Mouse (Mus musculus) embryonic facial prominence, embryonic 14.5 days (tissue): ENCODE data around the gene Cgnl1. TPM values are rescaled to one million over a fixed set of nuclear protein-coding genes. Genes with fewer than 3 reads are reported as not detected.

ENCODE experiments used
- ATAC-seq: fragments of 200-750 bp; cut with Nextera tagmentation; 2 replicates; pipeline ENCODE4 v1.8.0; 2017; ENCODE audit warnings: low read depth, moderate number of reproducible peaks, moderate TSS enrichment
- DNase-seq: peaks from one replicate; pipeline ENCODE4 v3.0.0-alpha.2; 2015; ENCODE audit warnings: low spot score
- H3K27ac ChIP-seq: fragments of 300-500 bp; sonication (generic); replicated peaks from 2 replicates; pipeline ENCODE4 v1.5.1; 2014; ENCODE audit warnings: low read depth, mild to moderate bottlenecking, low read length, moderate library complexity
- H3K27me3 ChIP-seq: fragments of 300-500 bp; sonication (generic); replicated peaks from 2 replicates; pipeline ENCODE4 v1.6.1; 2014; ENCODE audit warnings: low read length; ENCODE audit not compliant: control insufficient read depth, insufficient read depth
- H3K36me3 ChIP-seq: fragments of 300-500 bp; sonication (generic); 2 replicates; pipeline ENCODE4 v1.6.1; 2014; ENCODE audit warnings: low read length, mixed read lengths; ENCODE audit not compliant: control insufficient read depth, insufficient read depth
- H3K4me1 ChIP-seq: fragments of 300-500 bp; sonication (generic); 2 replicates; pipeline ENCODE4 v1.6.1; 2014; ENCODE audit warnings: antibody characterized with exemption, low read length; ENCODE audit not compliant: control insufficient read depth, insufficient read depth
- H3K4me2 ChIP-seq: fragments of 300-500 bp; sonication (generic); 2 replicates; pipeline ENCODE4 v1.6.1; 2014; ENCODE audit warnings: low read depth, mild to moderate bottlenecking, low read length, moderate library complexity, mixed read lengths
- H3K4me3 ChIP-seq: fragments of 300-500 bp; sonication (generic); 2 replicates; pipeline ENCODE4 v1.5.1; 2014; ENCODE audit warnings: low read depth, mild to moderate bottlenecking, low read length
- H3K9ac ChIP-seq: fragments of 300-500 bp; sonication (generic); 2 replicates; pipeline ENCODE4 v1.6.1; 2014; ENCODE audit warnings: low read depth, mild to moderate bottlenecking, low read length, moderate library complexity, mixed read lengths
- H3K9me3 ChIP-seq: fragments of 300-500 bp; sonication (generic); 2 replicates; pipeline ENCODE4 v1.6.1; 2016; ENCODE audit warnings: low read length; ENCODE audit not compliant: control insufficient read depth
- WGBS: fragments of 180-500 bp; shearing (Covaris S2); extraction: QIAGEN DNeasy Blood & Tissue Kit; methylation state at CpG from one replicate; pipeline ENCODE4 v1.1.7; 2014; 5-methylcytosine and 5-hydroxymethylcytosine counted together
- polyA plus RNA-seq: library from polyadenylated mRNA; unstranded; fragments of >200 nt; fragmentation: Nextera tagmentation; extraction: Ambion mirVana; gene quantifications from 2 replicates; pipeline ENCODE4 v1.2.1, GENCODE M21; 2014

Cgnl1 gene
- polyA plus RNA-seq, 1 experiment from 2014 or later, result 12.6 TPM

DNA sequence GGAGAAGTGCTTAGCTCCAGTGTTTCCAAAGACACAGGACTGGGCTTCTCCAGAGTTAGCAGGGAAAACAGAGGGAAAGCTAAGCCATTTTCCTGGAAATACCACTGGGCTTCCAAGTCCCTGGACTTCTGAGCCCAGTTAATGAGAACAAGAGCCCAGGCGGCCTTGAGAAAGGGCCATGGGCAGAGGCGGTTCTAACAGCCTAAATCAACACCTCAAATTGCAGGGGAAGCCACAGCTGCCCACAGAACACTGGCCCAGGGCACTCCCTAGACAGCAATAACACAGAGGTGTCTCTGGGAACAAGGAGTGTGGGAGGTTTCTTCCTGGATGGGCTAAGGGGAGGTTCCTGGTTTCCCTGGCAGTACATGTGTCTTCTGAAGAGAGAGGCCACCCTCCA is 18.3 kb downstream of the Cgnl1 start:
- DNase-seq (no peak), ATAC-seq (no peak)
- 17% methylated on average over 2 of the region's 2 CpGs for WGBS

GRCm38 (mm10) chr9:71750015-71750672 is 21.3 kb downstream of the Cgnl1 start:
- Histone ChIP-seq H3K27me3 (no peaks in the 10 kb centered on the region), H3K9ac (no peak overlapping the region), H3K4me3 (no peak overlapping the region), H3K36me3 (no peaks in the 10 kb centered on the region), H3K27ac (no peak overlapping the region), H3K4me1 (peaks cover 22% of the 10 kb centered on the region), H3K4me2 (no peak overlapping the region), H3K9me3 (no peaks in the 10 kb centered on the region)
- DNase-seq (peak; percentile 68), ATAC-seq (peak; percentile 28; the same call in 1 of the 2 replicates)
- WGBS, result 30% methylated on average over 4 of the region's 4 CpGs

More for the DNA sequence above, 18.3 kb downstream of the Cgnl1 start:
- Histone ChIP-seq H3K4me1 (peaks cover 25% of the 10 kb centered on the region), H3K4me2 (no peak overlapping the region), H3K9ac (no peak overlapping the region), H3K27me3 (no peaks in the 10 kb centered on the region), H3K27ac (peak overlapping the region; percentile 63; the same call in 1 of the 2 replicates), H3K4me3 (no peak overlapping the region), H3K36me3 (no peaks in the 10 kb centered on the region), H3K9me3 (no peaks in the 10 kb centered on the region)

- Histone ChIP-seq H3K9ac (no peak overlapping the region), H3K4me2 (no peak overlapping the region), H3K4me1 (peaks cover 11% of the 10 kb centered on the region), H3K27ac (no peak overlapping the region), H3K9me3 (no peaks in the 10 kb centered on the region), H3K27me3 (no peaks in the 10 kb centered on the region), H3K4me3 (no peak overlapping the region), H3K36me3 (no peaks in the 10 kb centered on the region)
- ATAC-seq (peak; percentile 53; the same call in 1 of the 2 replicates), DNase-seq (peak; percentile 67)
- WGBS, result 53% methylated on average over 4 of the region's 4 CpGs
Observed at GRCm38 (mm10) chr9:71746405-71746804, 25.0 kb downstream of the Cgnl1 start.

GRCm38 (mm10) chr9:71738081-71738930 is 33.1 kb downstream of the Cgnl1 start:
- H3K4me1 ChIP-seq, result no peaks in the 10 kb centered on the region
- 57% methylated on average over 12 of the region's 12 CpGs for WGBS
- DNase-seq, result no peak
- H3K27ac ChIP-seq, result no peak overlapping the region
- H3K4me2 ChIP-seq, result no peak overlapping the region
- H3K27me3 ChIP-seq, result no peaks in the 10 kb centered on the region
- H3K9me3 ChIP-seq, result no peaks in the 10 kb centered on the region
- H3K9ac ChIP-seq, result no peak overlapping the region
- no peak for ATAC-seq
- H3K4me3 ChIP-seq, result no peak overlapping the region
- H3K36me3 ChIP-seq, result no peaks in the 10 kb centered on the region

GRCm38 (mm10) chr9:71737257-71738023 is 34.0 kb downstream of the Cgnl1 start:
- Histone ChIP-seq H3K36me3 (no peaks in the 10 kb centered on the region), H3K27ac (no peak overlapping the region), H3K4me1 (no peaks in the 10 kb centered on the region), H3K27me3 (no peaks in the 10 kb centered on the region), H3K9ac (no peak overlapping the region), H3K4me2 (no peak overlapping the region), H3K4me3 (no peak overlapping the region), H3K9me3 (no peaks in the 10 kb centered on the region)
- DNase-seq (peak; percentile 57), ATAC-seq (no peak)
- 67% methylated on average over 3 of the region's 3 CpGs for WGBS

DNA sequence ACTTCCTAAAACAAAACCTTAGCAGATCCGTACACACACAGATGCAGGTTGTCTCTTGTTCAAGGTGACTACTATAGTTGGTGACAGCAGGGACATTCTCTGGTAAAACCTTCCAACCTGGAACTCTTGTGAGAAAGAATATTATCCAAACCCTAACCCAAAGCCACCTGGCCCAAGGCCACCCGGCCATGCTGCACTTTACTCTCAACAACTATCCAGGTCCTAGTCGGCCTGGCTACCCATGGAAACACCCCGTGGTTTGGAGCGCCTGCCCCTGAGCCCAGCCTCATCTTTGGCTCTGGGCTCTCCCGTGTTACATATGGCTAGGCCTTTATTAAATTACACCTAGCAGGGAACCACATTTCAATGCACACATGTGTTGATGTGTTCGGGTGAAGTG is 35.5 kb downstream of the Cgnl1 start:
- Histone ChIP-seq H3K9me3 (no peaks in the 10 kb centered on the region), H3K4me3 (no peak overlapping the region), H3K9ac (no peak overlapping the region), H3K4me2 (no peak overlapping the region), H3K36me3 (no peaks in the 10 kb centered on the region), H3K27me3 (no peaks in the 10 kb centered on the region), H3K4me1 (no peaks in the 10 kb centered on the region), H3K27ac (no peak overlapping the region)
- no peak for DNase-seq
- 86% methylated on average over 7 of the region's 7 CpGs for WGBS
- ATAC-seq, result no peak

DNA sequence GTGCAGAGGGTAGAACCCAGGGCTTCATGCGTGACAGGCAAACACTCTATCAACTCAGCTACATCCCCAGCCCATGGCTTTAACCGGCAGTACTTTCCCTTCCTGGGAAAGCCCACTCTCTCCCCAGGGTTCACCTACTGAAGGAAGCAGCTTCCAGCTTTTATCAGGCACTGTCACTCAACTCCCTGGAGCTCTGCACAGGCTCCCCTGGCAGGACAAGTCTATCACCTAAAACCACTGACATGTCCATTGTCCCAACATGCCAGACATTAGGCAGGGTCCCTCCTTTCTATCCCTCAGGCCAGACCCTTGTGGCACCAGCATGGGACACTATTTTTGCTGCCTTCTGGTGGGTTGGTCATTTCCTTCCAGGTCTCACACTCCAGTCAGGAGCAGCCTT is 37.8 kb downstream of the Cgnl1 start:
- Histone ChIP-seq H3K4me1 (no peaks in the 10 kb centered on the region), H3K4me2 (no peak overlapping the region), H3K27me3 (no peaks in the 10 kb centered on the region), H3K36me3 (no peaks in the 10 kb centered on the region), H3K4me3 (no peak overlapping the region), H3K27ac (no peak overlapping the region), H3K9me3 (no peaks in the 10 kb centered on the region), H3K9ac (no peak overlapping the region)
- ATAC-seq (no peak), DNase-seq (no peak)
- 67% methylated on average over 2 of the region's 2 CpGs for WGBS

DNA sequence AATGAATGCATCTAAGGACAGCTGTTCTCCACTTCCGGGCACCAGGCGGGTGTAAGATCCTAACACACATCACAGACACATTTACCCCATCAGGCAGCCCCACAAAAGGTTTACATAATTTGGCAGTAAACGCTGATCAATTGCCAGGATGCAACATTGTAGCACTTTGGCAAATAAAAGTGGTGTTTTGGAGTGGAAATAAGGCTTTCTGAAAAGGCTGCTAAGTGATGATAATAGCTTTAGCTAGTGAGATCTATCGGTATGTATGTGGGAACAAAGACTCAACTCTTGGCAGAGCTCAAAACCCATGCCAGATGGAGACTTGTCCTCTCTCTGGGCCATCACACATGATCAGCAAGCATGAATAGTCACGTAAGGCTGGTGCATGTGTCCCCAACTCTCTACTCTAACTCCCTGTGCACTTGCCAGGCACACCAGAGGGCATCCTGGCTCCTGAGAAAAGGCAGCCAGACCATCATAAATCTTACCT is 42.5 kb downstream of the Cgnl1 start:
- Histone ChIP-seq H3K9ac (no peak overlapping the region), H3K36me3 (peaks cover 7% of the 10 kb centered on the region), H3K4me3 (no peak overlapping the region), H3K4me2 (no peak overlapping the region), H3K27me3 (no peaks in the 10 kb centered on the region), H3K9me3 (no peaks in the 10 kb centered on the region), H3K27ac (no peak overlapping the region), H3K4me1 (no peaks in the 10 kb centered on the region)
- DNase-seq (no peak), ATAC-seq (no peak)
- WGBS, result 80% methylated on average over 5 of the region's 5 CpGs
